Mouse (Mus musculus): ENCODE results near the gene Sipa1.
"Not testable (repeated sequence)": the region's sequence is repeated elsewhere in the genome, so short reads cannot be mapped to it uniquely, and the experiment has no call there.

The Sipa1 gene

GRCm38 (mm10) chr19:5686954-5687353 is 23.4 kb upstream of the Sipa1 start:
- not testable (repeated sequence) for DNase-seq (ENCODE audit: low read depth in 1 of 2, low spot score in 2 of 2)

GRCm38 (mm10) chr19:5686437-5686836 is 22.9 kb upstream of the Sipa1 start:
- no peak for DNase-seq (ENCODE audit: low read depth in 1 of 2, low spot score in 2 of 2)

- no peak for DNase-seq (ENCODE audit: low read depth in 1 of 2, low spot score in 2 of 2)
Measured at GRCm38 (mm10) chr19:5685861-5686260, 22.4 kb upstream of the Sipa1 start.

GRCm38 (mm10) chr19:5685431-5685830 is 21.9 kb upstream of the Sipa1 start:
- no peak for DNase-seq (ENCODE audit: low read depth in 1 of 2, low spot score in 2 of 2)

GRCm38 (mm10) chr19:5684985-5685384 is 21.5 kb upstream of the Sipa1 start:
- DNase-seq (ENCODE audit: low read depth in 1 of 2, low spot score in 2 of 2), result no peak

GRCm38 (mm10) chr19:5684236-5684635 is 20.7 kb upstream of the Sipa1 start:
- no peak for DNase-seq (ENCODE audit: low read depth in 1 of 2, low spot score in 2 of 2)

- no peak for DNase-seq (ENCODE audit: low read depth in 1 of 2, low spot score in 2 of 2)
Measured at GRCm38 (mm10) chr19:5680432-5680831, 16.9 kb upstream of the Sipa1 start.

GRCm38 (mm10) chr19:5668372-5668771 is 4.9 kb upstream of the Sipa1 start:
- DNase-seq (ENCODE audit: low read depth in 1 of 2, low spot score in 2 of 2), result no peak

GRCm38 (mm10) chr19:5666386-5666785 is 2.9 kb upstream of the Sipa1 start:
- no peak for DNase-seq (ENCODE audit: low read depth in 1 of 2, low spot score in 2 of 2)

- DNase-seq (ENCODE audit: low read depth in 1 of 2, low spot score in 2 of 2), result no peak
Measured at GRCm38 (mm10) chr19:5665465-5665864, 2.0 kb upstream of the Sipa1 start.

GRCm38 (mm10) chr19:5664669-5665257 is 1.3 kb upstream of the Sipa1 start:
- no peak for DNase-seq (ENCODE audit: low read depth in 1 of 2, low spot score in 2 of 2)

GRCm38 (mm10) chr19:5662310-5662709 is 1.2 kb downstream of the Sipa1 start:
- DNase-seq (ENCODE audit: low read depth in 1 of 2, low spot score in 2 of 2), result no peak

GRCm38 (mm10) chr19:5660942-5661751 is 2.4 kb downstream of the Sipa1 start:
- peak in 1 of 2 experiments; percentile 67 for DNase-seq (ENCODE audit: low read depth in 1 of 2, low spot score in 2 of 2)

GRCm38 (mm10) chr19:5654720-5655298 is 8.7 kb downstream of the Sipa1 start:
- no peak for DNase-seq (ENCODE audit: low read depth in 1 of 2, low spot score in 2 of 2)

GRCm38 (mm10) chr19:5653969-5654719 is 9.4 kb downstream of the Sipa1 start:
- DNase-seq (ENCODE audit: low read depth in 1 of 2, low spot score in 2 of 2), result no peak

GRCm38 (mm10) chr19:5652570-5652969 is 10.9 kb downstream of the Sipa1 start:
- no peak for DNase-seq (ENCODE audit: low read depth in 1 of 2, low spot score in 2 of 2)

GRCm38 (mm10) chr19:5651502-5652274 is 11.8 kb downstream of the Sipa1 start:
- DNase-seq (ENCODE audit: low read depth in 1 of 2, low spot score in 2 of 2), result no peak

- DNase-seq (ENCODE audit: low read depth in 1 of 2, low spot score in 2 of 2), result peak; percentile 52 to 55
Measured at GRCm38 (mm10) chr19:5649298-5649741, 14.2 kb downstream of the Sipa1 start.

- DNase-seq (ENCODE audit: low read depth in 1 of 2, low spot score in 2 of 2), result peak; percentile 59 to 78
Measured at GRCm38 (mm10) chr19:5648401-5649297, 14.9 kb downstream of the Sipa1 start.

- no peak for DNase-seq (ENCODE audit: low read depth in 1 of 2, low spot score in 2 of 2)
Measured at GRCm38 (mm10) chr19:5647791-5648190, 15.7 kb downstream of the Sipa1 start.

All from monocyte, adult 2 months (primary cell).